Mouse (Mus musculus) ES-Bruce4 (cell line): ENCODE results near the gene Prr5l. TPM values are rescaled to one million over a fixed set of nuclear protein-coding genes. Genes with fewer than 3 reads are reported as not detected.

ENCODE experiments used
- H3K27ac ChIP-seq: 2 replicates; pipeline ENCODE4 v1.5.1; 2012; ENCODE audit warnings: low read length, inconsistent platforms; ENCODE audit not compliant: insufficient read depth
- H3K27me3 ChIP-seq: 2 replicates; pipeline ENCODE4 v1.6.1; 2012; ENCODE audit warnings: mild to moderate bottlenecking, low read length, inconsistent platforms; ENCODE audit not compliant: control insufficient read depth, poor library complexity, insufficient read depth, severe bottlenecking
- H3K36me3 ChIP-seq: 2 replicates; pipeline ENCODE4 v1.6.1; 2012; ENCODE audit warnings: inconsistent platforms, mild to moderate bottlenecking, low read length, moderate library complexity; ENCODE audit not compliant: control insufficient read depth, poor library complexity, insufficient read depth, severe bottlenecking
- H3K4me1 ChIP-seq: one replicate; pipeline ENCODE4 v1.8.1; 2011; ENCODE audit warnings: low read length; ENCODE audit not compliant: control insufficient read depth, insufficient read depth
- H3K4me3 ChIP-seq: 2 replicates; pipeline ENCODE4 v1.5.1; 2011; ENCODE audit warnings: low read depth, mild to moderate bottlenecking, low read length
- H3K9ac ChIP-seq: 2 replicates; pipeline ENCODE4 v1.6.1; 2012; ENCODE audit warnings: low read depth, mild to moderate bottlenecking, inconsistent platforms; ENCODE audit not compliant: poor library complexity, severe bottlenecking
- H3K9me3 ChIP-seq: replicated peaks from 2 replicates; pipeline ENCODE4 v1.6.1; 2012; ENCODE audit warnings: mild to moderate bottlenecking, low read length, inconsistent platforms; ENCODE audit not compliant: control insufficient read depth, poor library complexity, insufficient read depth, severe bottlenecking
- CTCF ChIP-seq: IDR thresholded peaks from one replicate; pipeline ENCODE4 v1.8.1; 2011; ENCODE audit warnings: low read depth, low read length
- EP300 ChIP-seq: IDR thresholded peaks from 2 replicates; pipeline ENCODE4 v1.6.1; 2011; ENCODE audit warnings: low read depth, low read length; ENCODE audit not compliant: insufficient read depth
- POLR2A ChIP-seq: IDR thresholded peaks from one replicate; pipeline ENCODE4 v1.8.1; 2011; ENCODE audit warnings: low read length; ENCODE audit not compliant: insufficient read depth
- polyA plus RNA-seq: library from polyadenylated mRNA; stranded (reverse); fragments of >200 nt; gene quantifications from 2 replicates; pipeline ENCODE4 v1.2.4, GENCODE M21; 2011; ENCODE audit warnings: low read depth; ENCODE audit not compliant: missing spikeins, insufficient read depth, insufficient read length

The Prr5l gene
- polyA plus RNA-seq, 1 experiment: 28.2 TPM

GRCm38 (mm10) chr2:101813581-101814271 is 69.1 kb downstream of the Prr5l start:
- H3K36me3 ChIP-seq: no peaks in the 10 kb centered on the region
- H3K4me1 ChIP-seq: no peaks in the 10 kb centered on the region
- no peak overlapping the region for H3K4me3 ChIP-seq
- H3K27ac ChIP-seq: no peak overlapping the region
- H3K9me3 ChIP-seq: no peaks in the 10 kb centered on the region
- H3K27me3 ChIP-seq: no peaks in the 10 kb centered on the region
- TF ChIP-seq POLR2A: no peak
- TF ChIP-seq EP300: no peak
- TF ChIP-seq CTCF: no peak
- H3K9ac ChIP-seq: no peak overlapping the region

- Histone ChIP-seq H3K27ac (no peak overlapping the region), H3K9me3 (no peaks in the 10 kb centered on the region), H3K27me3 (no peaks in the 10 kb centered on the region), H3K36me3 (no peaks in the 10 kb centered on the region), H3K4me1 (no peaks in the 10 kb centered on the region), H3K4me3 (no peak overlapping the region), H3K9ac (no peak overlapping the region)
- no peak for TF ChIP-seq POLR2A
- no peak for TF ChIP-seq CTCF
- no peak for TF ChIP-seq EP300
Observed at GRCm38 (mm10) chr2:101811925-101812324, 70.9 kb downstream of the Prr5l start.

GRCm38 (mm10) chr2:101810774-101811173 is 72.1 kb downstream of the Prr5l start:
- TF ChIP-seq CTCF (no peak), EP300 (no peak), POLR2A (no peak)
- no peaks in the 10 kb centered on the region for H3K36me3 ChIP-seq
- H3K27ac ChIP-seq: no peak overlapping the region
- H3K9ac ChIP-seq: no peak overlapping the region
- H3K9me3 ChIP-seq: no peaks in the 10 kb centered on the region
- no peak overlapping the region for H3K4me3 ChIP-seq
- no peaks in the 10 kb centered on the region; the same call in 1 of the 2 replicates for H3K27me3 ChIP-seq
- H3K4me1 ChIP-seq: no peaks in the 10 kb centered on the region

GRCm38 (mm10) chr2:101809640-101810305 is 73.1 kb downstream of the Prr5l start:
- Histone ChIP-seq H3K4me3 (no peak overlapping the region), H3K27me3 (no peaks in the 10 kb centered on the region; the same call in 1 of the 2 replicates), H3K4me1 (no peaks in the 10 kb centered on the region), H3K9ac (no peak overlapping the region), H3K36me3 (no peaks in the 10 kb centered on the region), H3K27ac (no peak overlapping the region), H3K9me3 (no peaks in the 10 kb centered on the region)
- no peak for TF ChIP-seq POLR2A
- TF ChIP-seq EP300: no peak

GRCm38 (mm10) chr2:101807756-101808155 is 75.1 kb downstream of the Prr5l start:
- TF ChIP-seq CTCF (no peak), EP300 (no peak), POLR2A (no peak)
- H3K4me3 ChIP-seq: no peak overlapping the region
- no peaks in the 10 kb centered on the region; the same call in 1 of the 2 replicates for H3K9me3 ChIP-seq
- H3K4me1 ChIP-seq: no peaks in the 10 kb centered on the region
- H3K9ac ChIP-seq: no peak overlapping the region
- H3K27me3 ChIP-seq: no peaks in the 10 kb centered on the region; the same call in 1 of the 2 replicates
- no peak overlapping the region for H3K27ac ChIP-seq
- H3K36me3 ChIP-seq: no peaks in the 10 kb centered on the region

GRCm38 (mm10) chr2:101802240-101802639 is 80.6 kb downstream of the Prr5l start:
- Histone ChIP-seq H3K27me3 (no peaks in the 10 kb centered on the region; the same call in 1 of the 2 replicates), H3K4me1 (no peaks in the 10 kb centered on the region), H3K4me3 (no peak overlapping the region), H3K27ac (no peak overlapping the region), H3K9ac (no peak overlapping the region), H3K36me3 (no peaks in the 10 kb centered on the region), H3K9me3 (no peaks in the 10 kb centered on the region; the same call in 1 of the 2 replicates)
- no peak for TF ChIP-seq CTCF
- no peak for TF ChIP-seq POLR2A
- no peak for TF ChIP-seq EP300
